Mouse (Mus musculus): ENCODE measurements around the gene Galk1.

Gene Galk1

GRCm38 (mm10) chr11:116012262-116012947, at the start of gene Galk1:
Galk1 (minus strand) TSS chr11:116012719.
- peak; percentile 82 for DNase-seq

GRCm38 (mm10) chr11:116061641-116062415, 49.3 kb upstream of the Galk1 start:
- peak; percentile 93 for DNase-seq

GRCm38 (mm10) chr11:116060596-116060995, 48.1 kb upstream of the Galk1 start:
- DNase-seq: peak; percentile 79

- DNase-seq: peak; percentile 66
These were observed 47.1 kb upstream of the Galk1 start for GRCm38 (mm10) chr11:116059691-116060025.

GRCm38 (mm10) chr11:116058868-116059690, 46.6 kb upstream of the Galk1 start:
- DNase-seq: peak; percentile 66

GRCm38 (mm10) chr11:116058022-116058614, 45.6 kb upstream of the Galk1 start:
- peak; percentile 70 for DNase-seq

GRCm38 (mm10) chr11:116057237-116057881, 44.8 kb upstream of the Galk1 start:
- DNase-seq: peak; percentile 52

- DNase-seq: no peak
These were observed 43.4 kb upstream of the Galk1 start for GRCm38 (mm10) chr11:116055873-116056272.

GRCm38 (mm10) chr11:116053510-116054229, 41.2 kb upstream of the Galk1 start:
- DNase-seq: no peak

- no peak for DNase-seq
These were observed 37.7 kb upstream of the Galk1 start for GRCm38 (mm10) chr11:116050196-116050595.

- DNase-seq: no peak
These were observed 37.1 kb upstream of the Galk1 start for GRCm38 (mm10) chr11:116049610-116050009.

GRCm38 (mm10) chr11:116045173-116045572, 32.7 kb upstream of the Galk1 start:
- DNase-seq: no peak

- DNase-seq: no peak
These were observed 30.8 kb upstream of the Galk1 start for GRCm38 (mm10) chr11:116043286-116043685.

- no peak for DNase-seq
These were observed 30.0 kb upstream of the Galk1 start for GRCm38 (mm10) chr11:116042372-116043138.

- DNase-seq: no peak
These were observed 29.3 kb upstream of the Galk1 start for GRCm38 (mm10) chr11:116041833-116042232.

- no peak for DNase-seq
These were observed 28.1 kb upstream of the Galk1 start for GRCm38 (mm10) chr11:116040593-116040992.

- DNase-seq: no peak
These were observed 25.3 kb upstream of the Galk1 start for GRCm38 (mm10) chr11:116037826-116038225.

GRCm38 (mm10) chr11:116036671-116037070, 24.2 kb upstream of the Galk1 start:
- no peak for DNase-seq

- no peak for DNase-seq
These were observed 22.1 kb upstream of the Galk1 start for GRCm38 (mm10) chr11:116034584-116034983.

- peak; percentile 78 for DNase-seq
These were observed 18.7 kb upstream of the Galk1 start for GRCm38 (mm10) chr11:116030898-116031845.

Measured in cerebellum, adult 9-11 months (tissue).